Mouse (Mus musculus): ENCODE results near the gene Thap11.
"Not testable (repeated sequence)": the region's sequence is repeated elsewhere in the genome, so short reads cannot be mapped to it uniquely, and the experiment has no call there.

The Thap11 gene

DNA sequence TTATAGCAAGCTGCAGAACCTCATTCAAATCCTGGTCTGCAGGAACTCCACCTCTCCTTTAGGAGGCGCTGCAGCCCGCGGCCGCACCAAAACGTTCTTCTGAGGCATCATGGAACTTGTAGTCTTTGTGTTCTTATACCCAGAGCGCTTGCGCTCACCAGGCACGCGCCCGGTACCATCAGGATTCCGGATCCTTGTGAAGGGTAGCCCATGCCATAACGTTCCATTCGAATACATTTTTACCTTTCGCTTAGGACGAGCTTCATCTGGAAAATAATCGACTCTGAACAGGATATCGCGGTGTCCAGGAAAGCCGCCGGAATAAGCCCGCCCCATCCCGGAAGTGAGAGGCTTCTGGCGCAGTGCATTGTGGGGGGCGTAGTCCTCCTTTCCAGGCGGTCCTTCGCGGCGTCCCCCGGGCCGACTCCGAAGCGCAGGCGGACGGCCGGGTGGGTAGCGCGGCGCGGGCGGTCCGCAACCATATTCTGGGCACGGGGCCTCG lies at the start of gene Thap11:
Thap11 (plus strand) TSS at position 418 of the 502 bp plus-strand sequence.
- peak; percentile 94 to 95 for DNase-seq

DNA sequence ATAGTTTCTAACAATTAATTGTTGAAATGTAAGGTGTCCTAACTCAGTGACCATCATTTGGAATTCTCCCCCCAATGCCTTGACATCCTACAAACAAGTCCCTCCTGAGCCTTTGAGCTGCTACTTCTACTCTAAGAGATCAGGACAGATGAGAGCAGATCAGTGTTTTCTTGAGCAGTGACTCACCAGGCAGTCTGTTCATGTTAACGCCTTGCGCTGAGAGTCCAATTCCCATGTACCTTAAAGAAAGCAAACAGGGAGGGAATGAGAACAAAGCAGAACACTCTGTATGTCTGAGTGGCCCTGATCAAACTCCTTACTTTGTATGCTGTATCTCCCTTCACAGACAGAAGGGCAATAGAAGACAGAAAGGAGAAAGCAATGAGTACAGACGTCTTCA lies 49.6 kb upstream of the Thap11 start:
- DNase-seq, result no peak

DNA sequence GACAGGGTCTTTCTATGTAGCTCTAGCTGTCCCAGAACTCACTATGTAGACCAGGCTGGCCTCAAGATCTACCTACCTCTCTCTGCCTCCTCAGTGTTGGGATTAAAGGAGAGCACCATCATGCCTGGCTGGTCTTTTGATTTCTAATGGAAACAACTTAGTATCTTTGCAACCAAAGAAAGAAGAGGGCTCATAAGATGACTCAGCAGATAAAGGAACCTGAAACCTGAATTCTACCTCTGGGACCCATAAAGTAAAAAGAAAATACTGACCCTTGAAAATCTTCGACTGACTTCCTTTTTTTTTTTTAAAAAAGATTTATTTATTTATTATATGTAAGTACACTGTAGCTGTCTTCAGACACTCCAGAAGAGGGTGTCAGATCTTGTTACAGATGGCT lies 49.0 kb upstream of the Thap11 start:
- DNase-seq, result no peak

DNA sequence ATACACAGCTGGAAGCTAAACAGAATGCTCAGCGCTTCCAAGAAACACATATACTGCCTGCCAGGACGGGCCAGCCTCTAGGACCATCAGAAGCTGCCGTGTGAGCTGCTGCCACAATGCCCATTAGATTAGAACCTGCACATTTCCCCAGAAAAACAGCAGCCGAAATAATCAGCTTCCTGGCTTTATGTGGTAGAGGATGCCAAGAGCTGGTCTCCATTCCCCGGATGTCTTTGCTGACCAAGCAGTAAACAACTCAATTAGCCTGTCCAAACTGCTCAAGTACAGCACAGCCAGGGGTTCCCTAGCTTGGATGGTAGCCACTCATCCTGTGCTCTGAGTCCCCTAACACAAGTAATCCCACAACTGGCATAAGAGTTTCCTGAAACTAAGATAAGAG lies 47.2 kb upstream of the Thap11 start:
- peak; percentile 25 to 38 for DNase-seq

GRCm38 (mm10) chr8:105808480-105808879 lies 46.5 kb upstream of the Thap11 start:
- peak; percentile 34 to 53 for DNase-seq

- DNase-seq, result no peak
Measured at GRCm38 (mm10) chr8:105810245-105810786, 44.6 kb upstream of the Thap11 start.

GRCm38 (mm10) chr8:105811061-105811460 lies 43.9 kb upstream of the Thap11 start:
- DNase-seq, result no peak

DNA sequence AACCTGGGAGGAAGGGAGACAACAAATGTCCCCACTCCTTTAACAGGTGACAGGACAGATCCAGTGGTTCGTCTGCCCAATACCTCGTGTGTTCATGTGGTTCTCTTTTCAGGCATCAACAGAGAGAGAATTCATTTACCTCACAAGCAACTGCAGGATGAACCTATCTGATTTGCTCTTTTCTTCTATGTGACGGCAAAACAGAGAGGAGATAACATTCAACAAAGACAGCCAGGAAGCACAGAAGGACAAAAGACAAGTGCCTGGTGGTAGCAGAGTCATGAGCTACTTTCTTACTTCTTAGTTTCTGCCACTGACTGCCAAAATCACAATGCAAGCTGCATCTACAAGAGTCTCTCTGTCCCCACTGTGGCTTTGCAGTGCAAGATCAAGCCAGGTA lies 43.4 kb upstream of the Thap11 start:
- DNase-seq, result no peak

- DNase-seq, result no peak
Measured at GRCm38 (mm10) chr8:105812511-105812910, 42.4 kb upstream of the Thap11 start.

- no peak for DNase-seq
Measured at GRCm38 (mm10) chr8:105813241-105813640, 41.7 kb upstream of the Thap11 start.

GRCm38 (mm10) chr8:105819659-105820058 lies 35.3 kb upstream of the Thap11 start:
- no peak for DNase-seq

DNA sequence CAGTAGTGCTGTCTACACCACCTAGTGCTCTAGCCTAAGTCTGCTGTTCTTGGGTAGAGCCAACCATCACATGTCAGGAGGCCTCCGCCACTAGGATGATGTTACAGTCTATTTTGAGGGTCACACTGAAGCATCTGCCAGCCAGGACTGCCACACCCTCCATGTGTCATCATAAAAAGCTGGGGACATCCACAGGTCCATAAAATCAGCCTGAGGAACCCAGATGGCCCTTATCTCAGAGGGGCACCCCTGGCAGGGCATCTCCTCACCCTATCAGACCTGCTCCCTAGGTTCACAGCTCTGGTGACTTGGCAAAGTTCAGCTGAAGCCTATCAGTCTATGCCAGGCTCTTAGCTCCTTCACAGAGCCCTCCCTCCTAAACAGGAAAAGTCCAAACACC lies 34.0 kb upstream of the Thap11 start:
- DNase-seq, result no peak

DNA sequence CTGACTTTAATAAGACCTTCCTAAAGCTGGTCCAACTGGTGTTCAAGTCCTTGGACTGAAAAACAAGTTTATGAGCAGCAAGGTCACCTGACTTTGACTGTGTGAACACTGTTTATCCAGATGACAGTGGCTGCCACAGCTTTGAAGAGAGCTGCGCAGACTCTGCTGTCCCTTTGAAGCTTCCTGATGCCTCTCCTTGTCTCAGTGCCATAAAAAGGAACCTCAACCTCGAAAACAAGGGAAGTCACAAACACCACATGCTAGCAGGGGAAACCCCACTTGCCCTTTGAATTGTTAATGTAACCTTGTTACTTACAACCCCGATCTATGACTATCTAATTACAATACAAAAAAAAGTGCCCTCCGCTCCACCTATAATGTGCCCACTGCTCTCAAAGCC lies 29.4 kb upstream of the Thap11 start:
- DNase-seq, result no peak

- DNase-seq, result no peak
Measured at GRCm38 (mm10) chr8:105826379-105826778, 28.6 kb upstream of the Thap11 start.

- peak; percentile 96 to 98 for DNase-seq
Measured at GRCm38 (mm10) chr8:105826861-105827848, 27.8 kb upstream of the Thap11 start, which contains the start of the genes Ranbp10 and Tsnaxip1. Ranbp10 (minus strand) TSS chr8:105827350. Tsnaxip1 (plus strand) TSS chr8:105827731.

DNA sequence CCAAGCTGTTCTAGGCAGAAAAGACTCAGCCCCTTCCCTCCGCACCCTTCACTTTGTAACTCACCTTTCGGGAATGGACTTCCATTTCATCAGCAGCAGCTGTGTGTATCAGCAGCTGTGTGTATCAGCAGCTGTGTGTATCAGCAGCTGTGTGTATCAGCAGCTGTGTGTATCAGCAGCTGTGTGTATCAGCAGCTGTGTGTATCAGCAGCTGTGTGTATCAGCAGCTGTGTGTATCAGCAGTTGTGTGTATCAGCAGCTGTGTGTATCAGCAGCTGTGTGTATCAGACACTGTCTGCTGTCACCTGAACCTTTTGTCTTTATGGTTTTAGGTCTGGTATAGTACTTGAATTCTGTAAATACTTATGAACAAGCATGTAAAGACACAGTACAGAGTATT lies 21.2 kb upstream of the Thap11 start:
- not testable (repeated sequence) for DNase-seq

- DNase-seq, result peak; percentile 76 to 87
Measured at GRCm38 (mm10) chr8:105835318-105835717, 19.6 kb upstream of the Thap11 start.

GRCm38 (mm10) chr8:105836991-105837390 lies 17.9 kb upstream of the Thap11 start:
- no peak for DNase-seq

DNA sequence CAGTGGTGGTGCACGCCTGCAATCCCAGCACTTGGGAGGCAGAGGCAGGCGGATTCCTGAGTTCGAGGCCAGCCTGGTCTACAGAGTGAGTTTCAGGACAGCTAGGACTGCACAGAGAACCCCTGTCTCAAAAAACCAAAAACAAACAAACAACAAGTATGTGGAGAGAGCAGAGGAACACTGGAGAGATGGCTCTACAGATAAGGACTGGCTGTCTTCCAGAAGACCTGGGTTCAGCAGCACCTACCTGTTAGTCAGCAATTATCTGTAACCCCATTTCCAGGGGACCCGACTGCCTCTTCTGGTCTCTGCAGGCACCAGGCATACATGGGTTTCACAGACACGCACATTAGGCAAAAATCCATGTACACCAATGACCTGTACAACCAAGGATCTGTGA lies 15.7 kb upstream of the Thap11 start:
- DNase-seq, result no peak

GRCm38 (mm10) chr8:105846678-105847077 lies 8.3 kb upstream of the Thap11 start:
- no peak for DNase-seq

DNA sequence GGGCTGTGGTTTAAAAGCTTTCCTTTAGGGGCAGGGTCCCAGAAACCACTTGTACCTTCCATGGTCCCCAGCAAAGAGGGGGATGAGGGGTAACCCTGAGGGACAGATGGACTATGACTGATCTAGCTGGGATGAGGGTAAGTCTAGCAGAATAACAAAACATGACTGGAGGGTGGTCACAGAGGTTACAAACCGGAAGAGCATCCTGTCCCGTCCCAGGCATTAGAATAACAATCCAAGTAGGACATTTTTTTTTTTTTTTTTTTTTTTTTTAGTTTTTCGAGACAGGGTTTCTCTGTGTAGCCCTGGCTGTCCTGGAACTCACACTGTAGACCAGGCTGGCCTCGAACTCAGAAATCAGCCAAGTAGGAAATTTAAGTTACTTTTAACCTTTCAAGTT lies 4.9 kb upstream of the Thap11 start:
- no peak for DNase-seq

GRCm38 (mm10) chr8:105850611-105851010 lies 4.3 kb upstream of the Thap11 start:
- no peak for DNase-seq

GRCm38 (mm10) chr8:105851651-105852143 lies 3.2 kb upstream of the Thap11 start:
- peak; percentile 90 to 92 for DNase-seq
